Mouse (Mus musculus) adrenal gland, adult (tissue): ENCODE results near the gene Tmem161a.

Source experiments
- DNase-seq, 2 experiments: peaks; one replicate each; pipeline ENCODE4 v3.0.0; 2022 to 2023; ENCODE audit warnings: low spot score in 1 of 2; ENCODE audit not compliant: inconsistent age in 2 of 2

Tmem161a gene

DNA sequence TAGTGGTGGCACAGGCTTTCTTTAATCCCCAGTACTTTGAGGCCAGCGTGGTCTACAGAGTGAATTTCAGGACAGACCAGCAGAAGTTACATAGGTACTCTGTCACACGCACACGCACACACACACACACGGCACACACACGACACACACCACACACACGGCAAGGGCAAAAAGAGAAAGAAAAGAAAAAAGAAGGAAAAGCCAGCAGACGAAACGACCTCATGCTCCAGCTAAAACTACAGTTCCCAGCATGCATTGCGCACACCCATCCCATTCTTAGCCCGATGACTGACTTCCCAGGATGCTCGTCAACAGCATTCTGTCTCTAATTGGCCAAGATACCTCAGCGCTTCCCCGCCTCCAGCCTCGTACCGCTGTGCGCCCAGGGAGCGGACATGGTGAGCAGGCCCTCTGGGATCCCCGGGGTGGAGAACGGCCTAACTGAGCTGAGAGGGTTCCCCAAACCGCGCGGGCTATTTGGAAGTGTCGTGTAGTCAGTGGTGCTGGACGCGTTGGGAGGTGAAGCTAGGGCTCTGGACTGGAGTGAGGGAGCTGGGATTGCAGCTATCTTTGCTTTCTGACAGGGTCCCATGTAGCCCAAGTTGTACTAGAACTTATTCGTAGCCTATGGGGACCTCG is at the start of gene Tmem161a:
Gene Tmem161a (plus strand): TSS at position 314 of the 639 bp plus-strand sequence.
- DNase-seq: peak; percentile 94 to 97

DNA sequence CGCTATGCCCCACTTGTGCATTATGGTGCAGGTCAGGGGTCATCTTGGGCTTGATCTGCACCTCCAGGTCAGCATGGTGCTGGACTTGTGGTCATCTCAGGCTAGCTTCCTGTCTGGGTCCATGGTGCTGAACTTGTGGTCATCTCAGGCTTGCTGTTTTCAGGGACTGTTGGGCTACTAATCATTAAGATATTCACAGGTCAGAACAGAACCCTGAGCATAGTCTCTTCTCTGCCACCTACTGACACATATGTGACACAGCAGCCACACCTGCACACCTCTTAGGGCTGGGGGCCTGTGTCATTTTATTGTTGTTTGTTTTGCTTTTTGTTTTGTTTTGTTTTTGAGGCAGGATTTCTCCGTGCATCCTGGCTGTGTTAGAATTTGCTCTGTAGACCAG is 49.3 kb upstream of the Tmem161a start:
- DNase-seq: peak in 1 of 2 experiments; percentile 51

DNA sequence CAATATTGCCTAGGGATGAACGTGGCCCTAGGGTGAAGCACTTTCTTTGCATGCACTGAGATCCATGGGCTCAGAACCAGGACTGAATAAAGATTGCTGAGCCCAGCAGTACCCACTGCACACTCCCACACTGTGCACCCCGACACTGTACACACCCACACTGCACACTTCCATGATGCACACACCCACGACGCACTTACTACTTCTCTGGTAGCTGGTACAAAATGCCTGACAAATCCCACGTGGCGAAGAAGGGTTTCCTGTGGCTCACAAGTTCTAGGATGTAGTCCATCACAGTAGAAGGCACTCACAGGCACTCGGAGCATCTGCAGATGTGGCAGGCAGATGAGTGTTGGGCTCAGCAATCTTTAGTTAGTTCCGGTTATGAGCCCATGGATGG is 47.2 kb upstream of the Tmem161a start:
- no peak for DNase-seq

DNA sequence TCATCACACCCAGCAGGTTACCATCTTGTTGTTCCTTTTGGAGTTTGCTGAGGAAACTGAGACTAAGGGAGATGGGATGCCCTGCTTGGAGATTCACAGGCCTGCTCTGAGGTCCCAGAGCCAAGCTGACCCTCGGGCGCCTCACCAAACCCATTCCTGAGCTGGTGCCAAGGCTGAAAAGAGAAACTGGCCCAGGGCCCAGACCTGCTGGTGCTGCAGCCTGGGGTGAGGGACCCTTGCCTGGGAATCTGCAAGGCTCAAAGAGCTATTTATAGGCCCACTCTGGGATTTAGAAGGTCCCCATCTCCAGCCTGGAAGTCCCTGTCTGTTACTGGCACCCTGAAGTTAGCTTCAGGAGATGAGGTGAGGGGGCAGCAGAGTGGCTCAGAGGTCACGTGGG is 43.7 kb upstream of the Tmem161a start:
- DNase-seq: peak; percentile 41 to 84

DNA sequence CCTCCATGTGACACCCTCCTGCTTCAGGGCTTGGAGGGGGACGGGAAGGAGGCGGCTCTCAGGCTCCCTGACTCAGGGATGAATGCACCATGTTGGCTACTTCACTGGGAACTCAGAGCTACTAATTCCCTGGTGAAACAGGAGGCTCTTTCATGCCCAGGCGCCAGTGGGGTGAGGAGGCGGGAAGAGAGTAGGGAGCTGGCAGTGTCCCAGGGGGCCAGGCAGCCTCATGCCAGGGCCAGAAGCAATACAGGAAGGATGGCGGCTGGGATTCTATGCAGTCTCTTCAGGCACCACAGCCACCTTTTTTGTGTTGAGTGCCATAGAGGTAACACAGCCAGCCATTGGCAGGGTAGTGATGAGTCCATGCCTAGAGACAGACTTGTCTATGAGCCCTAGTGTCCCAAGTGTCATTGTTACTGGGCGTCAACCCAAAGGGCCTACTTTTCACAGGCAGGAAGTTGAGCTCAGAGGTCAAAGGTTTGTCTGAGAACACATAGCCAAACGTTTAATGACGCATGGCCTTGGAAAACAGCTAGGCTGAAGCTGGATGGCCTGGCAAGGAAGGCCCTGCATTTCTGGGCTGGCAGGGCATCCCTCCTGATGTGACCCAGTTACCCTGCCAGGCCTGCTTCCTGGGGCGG is 42.7 kb upstream of the Tmem161a start:
- DNase-seq: peak; percentile 34 to 71

DNA sequence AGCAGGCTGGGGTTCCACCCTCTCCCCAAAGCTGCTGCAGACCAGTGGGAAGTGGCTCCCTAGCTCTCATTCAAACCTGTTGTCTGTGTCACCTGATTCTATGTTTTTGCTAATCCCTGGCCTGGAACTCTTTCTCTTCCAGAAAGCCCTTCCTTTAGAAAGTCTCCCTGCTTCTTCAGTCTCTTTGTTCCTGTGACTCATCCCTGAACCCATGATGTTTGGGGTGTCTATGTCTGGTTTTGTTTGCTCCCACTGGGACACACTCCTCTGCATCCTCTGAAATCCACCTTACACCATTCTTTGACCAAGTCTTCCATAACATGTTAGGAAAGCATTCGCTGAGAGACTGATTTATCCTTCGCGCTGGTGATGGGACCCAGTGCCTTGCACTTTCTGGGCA is 42.1 kb upstream of the Tmem161a start:
- DNase-seq: no peak

DNA sequence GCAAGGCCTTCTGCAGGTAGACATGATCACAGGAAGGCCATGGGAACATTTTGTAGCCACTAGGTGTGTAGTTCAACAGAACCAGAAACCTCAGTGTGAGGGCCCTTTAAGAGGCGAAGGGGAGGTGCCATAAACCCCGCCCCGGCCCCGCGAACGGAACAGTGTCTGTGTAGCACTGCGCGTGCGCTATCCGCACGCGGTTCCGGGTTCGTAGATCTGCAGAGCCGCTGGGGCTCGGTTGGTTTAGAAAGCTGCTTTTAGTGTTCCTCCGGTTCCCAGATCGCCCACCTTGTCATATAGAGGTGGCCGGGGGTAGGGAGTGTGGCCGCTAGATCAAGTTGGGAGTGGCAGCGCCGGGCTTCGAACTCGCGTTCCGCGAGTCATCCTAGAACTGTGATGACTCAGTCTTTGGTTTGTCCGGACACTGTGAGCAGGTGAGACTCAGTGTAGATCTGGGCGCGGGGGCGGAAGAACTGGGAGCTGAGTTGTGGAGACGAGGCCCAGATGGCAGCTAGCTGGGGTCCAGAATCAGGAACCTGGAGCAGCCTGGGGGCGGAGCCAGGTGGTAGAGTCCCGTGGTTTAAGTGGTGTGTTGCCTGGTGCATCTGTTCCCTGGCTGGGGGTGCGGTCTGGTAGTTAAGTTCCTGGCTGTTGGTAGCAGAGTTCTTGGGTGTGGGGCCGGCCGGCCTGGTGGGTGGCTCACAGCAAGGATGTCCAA is 40.8 kb upstream of the Tmem161a start, which contains the start of gene Nr2c2ap:
Gene Nr2c2ap (plus strand): TSS at position 168 of the 718 bp plus-strand sequence.
- DNase-seq: peak; percentile 86 to 92

DNA sequence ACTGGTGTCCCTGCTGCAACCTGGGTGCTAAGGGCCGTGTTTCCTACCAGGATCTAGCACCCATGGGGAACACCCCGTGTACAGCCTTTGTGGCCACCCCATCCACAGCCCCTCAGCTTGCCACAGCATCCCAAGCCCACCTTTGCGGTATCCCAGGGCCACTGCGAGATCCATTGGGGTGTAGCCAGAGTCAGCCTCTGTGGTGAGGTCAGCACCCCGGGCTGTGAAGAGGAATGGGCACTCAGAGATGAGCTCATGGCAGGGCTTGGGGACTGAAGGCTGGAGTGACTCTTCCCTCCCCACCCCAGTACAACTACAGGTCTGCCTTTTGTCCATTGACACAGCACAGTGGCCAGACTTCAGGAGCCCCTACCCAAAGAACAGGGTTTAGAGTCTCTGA is 38.1 kb upstream of the Tmem161a start:
- no peak for DNase-seq

DNA sequence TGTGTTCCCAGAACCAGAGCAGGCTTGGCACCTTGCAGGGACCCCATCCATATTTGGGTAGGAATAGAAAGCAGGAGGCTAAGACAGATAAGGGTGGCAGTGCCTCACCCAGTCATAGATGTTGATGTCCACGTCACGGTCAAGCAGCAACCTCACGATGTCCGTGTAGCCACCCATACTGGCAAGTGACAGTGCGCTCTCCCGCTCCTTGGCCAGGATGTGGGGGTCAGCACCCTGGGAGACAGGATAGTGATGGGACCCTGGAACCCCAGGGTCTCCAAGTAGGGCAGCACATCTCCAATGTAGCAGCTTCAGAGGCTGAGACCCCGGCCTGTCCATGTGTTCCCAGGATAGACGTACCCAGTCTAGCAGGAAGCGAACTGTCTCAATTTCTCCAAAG is 37.2 kb upstream of the Tmem161a start:
- no peak for DNase-seq

DNA sequence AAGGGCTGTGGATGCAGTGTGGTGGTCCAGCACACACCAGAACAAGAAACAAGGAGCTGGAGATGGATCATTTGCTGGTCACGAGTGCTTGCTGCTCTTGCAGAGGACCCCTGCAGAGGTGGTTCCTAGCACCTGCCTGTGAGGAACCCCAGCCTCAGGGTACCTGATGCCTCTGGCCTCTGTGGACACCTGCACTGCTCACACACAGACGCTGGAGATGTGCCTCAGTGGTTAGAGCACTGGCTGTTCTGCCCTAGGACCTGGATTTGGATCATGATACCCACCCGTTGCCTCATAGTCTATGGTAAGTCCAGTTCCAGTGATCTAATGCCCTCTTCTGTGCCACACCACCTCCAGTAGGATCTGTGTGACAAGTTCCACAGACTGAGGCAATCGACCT is 35.6 kb upstream of the Tmem161a start:
- DNase-seq: no peak

DNA sequence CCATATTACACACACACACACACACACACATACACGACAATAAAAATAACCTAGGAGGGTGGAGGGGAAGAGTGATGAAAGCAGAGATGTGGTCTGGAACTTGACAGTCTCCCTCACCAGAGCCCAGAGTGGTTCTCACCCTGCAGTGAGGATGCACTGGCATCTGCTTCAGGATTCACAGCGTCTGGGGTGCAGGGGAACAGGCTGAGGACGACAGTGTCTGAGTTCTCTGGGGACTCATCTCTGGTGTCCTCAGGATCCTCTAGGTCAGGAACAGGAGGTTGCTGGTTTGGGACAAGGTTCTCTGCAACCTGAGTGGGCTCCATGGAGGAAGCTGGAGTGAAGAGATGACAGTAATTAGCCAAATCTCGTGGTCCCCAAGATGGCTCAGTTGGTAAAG is 34.3 kb upstream of the Tmem161a start:
- no peak for DNase-seq

DNA sequence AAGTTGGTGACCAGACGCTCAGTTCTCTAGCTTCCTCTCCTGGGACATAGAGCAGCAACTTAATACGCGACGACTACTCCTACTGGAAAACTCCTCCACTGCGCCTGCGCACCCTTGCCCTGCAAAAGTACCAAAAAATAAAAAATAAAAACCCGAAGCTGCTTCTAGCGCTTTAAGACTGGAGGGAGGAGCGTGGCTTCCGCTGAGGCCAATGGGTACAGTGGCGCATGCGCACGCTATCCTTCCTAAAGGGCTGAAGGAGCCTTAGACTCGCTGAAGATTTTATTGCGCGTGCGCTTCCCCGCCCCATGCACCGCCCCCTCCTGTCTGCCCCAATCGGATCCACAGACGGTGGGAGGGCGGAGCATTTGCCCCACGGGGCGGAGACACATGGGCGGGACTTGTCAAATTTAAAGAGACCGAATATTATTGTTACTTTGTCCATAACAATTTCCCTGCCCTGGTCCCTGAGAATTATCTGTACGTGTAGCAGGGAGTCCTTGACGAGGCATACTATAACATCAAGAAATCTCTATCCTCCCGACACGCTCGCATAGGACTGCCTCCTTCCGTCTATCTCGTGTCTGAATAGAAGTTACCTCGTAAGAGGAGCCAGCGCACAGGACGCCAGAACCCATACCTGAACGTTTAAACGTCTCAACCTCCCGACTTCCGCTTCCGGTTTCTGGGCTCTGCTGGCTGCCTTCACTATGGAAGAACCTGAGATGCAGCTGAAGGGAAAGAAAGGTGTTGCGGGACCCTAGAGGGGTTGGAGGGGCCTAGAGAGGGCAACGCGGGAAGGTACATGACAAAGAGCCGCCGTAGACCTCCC is 32.9 kb upstream of the Tmem161a start, which contains the start of the genes Rfxank, Borcs8 and Mef2b:
Gene Rfxank (minus strand): TSS at position 129 of the 832 bp plus-strand sequence.
Gene Borcs8 (plus strand): TSS at position 474 of the 832 bp plus-strand sequence.
Gene Mef2b (plus strand): TSS at position 686 of the 832 bp plus-strand sequence.
- peak; percentile 99 to 100 for DNase-seq

DNA sequence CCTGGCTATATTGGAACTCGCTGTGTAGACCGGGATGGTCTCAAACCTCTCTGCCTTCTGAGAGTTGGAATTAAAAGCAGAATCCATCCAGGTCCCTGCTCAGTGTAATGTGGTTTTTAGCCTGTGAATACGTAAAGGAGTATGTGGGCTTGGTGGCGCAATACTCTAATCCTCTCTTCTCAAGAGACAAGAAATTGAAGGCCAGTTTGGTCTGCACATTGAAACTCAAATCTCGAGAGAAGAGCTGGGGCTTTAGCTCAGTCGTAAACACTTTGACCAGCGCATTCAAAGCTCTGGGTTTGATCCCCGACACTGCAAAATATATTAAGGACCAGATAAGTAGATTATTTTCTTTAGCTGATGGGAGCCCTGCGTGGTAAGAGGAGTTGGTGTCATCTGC is 32.2 kb upstream of the Tmem161a start:
- no peak for DNase-seq

DNA sequence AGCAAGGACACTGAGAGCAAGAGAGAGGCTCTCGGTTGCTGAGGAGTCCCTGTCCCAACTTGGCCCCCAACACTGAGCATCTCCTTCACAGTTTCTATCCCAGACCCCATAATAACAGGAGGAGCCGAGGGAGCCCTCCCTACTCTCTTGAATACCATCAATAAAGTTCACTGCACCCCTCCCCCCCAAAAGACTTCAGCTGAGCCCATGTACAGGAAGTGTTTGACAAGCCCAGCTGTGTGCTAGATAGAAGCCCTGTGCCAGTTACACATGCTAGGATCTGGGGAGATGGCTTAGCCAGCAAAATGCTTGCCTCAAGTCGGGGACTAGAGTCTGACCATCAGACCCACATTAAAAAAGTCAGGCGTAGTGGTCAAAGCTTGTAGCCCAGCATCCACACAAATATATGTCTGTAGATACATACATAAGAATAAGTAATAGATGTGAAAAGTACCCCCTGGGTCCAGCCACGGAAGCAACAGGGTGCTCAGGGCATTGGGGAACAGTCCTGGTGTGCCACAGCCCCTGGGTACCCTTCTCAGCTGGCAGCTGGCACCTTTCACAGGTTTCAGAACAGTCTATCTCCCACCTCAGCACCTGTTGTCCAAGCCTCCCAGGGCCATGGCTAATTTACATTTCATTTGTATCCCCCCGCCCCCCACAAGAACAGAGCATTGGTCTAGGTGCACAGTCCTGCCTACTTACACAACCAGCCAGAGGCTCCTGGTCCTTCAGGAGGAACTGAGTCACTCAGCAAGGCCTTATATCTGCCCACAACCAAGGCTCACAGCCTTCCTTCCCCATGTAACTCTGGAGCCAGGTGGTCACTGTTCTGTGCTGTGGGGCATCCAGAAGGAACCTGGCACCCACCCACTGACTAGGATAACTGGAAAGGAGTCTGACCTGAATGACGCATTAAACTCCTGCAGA is 24.2 kb upstream of the Tmem161a start:
- DNase-seq: no peak

DNA sequence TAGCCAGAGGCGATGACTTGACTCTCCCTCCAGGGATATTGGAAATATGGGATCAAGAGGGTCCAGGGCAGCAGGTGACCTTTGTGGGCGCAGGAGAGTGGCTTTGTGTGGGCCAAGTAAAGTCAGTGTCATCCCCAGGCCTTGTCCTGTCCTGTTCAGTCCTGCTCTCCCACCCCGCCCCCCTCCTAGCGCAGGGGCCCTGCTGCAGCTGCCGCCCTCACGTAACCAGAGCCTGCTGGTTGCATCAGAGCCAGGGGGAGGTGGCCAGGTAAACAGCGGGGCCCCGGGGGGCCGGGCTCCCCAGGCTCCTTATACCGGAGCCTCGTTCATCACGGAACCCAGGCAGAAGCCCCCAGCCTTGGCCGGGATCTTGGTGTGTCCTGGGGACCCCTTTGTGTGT is 22.0 kb upstream of the Tmem161a start:
- no peak for DNase-seq

DNA sequence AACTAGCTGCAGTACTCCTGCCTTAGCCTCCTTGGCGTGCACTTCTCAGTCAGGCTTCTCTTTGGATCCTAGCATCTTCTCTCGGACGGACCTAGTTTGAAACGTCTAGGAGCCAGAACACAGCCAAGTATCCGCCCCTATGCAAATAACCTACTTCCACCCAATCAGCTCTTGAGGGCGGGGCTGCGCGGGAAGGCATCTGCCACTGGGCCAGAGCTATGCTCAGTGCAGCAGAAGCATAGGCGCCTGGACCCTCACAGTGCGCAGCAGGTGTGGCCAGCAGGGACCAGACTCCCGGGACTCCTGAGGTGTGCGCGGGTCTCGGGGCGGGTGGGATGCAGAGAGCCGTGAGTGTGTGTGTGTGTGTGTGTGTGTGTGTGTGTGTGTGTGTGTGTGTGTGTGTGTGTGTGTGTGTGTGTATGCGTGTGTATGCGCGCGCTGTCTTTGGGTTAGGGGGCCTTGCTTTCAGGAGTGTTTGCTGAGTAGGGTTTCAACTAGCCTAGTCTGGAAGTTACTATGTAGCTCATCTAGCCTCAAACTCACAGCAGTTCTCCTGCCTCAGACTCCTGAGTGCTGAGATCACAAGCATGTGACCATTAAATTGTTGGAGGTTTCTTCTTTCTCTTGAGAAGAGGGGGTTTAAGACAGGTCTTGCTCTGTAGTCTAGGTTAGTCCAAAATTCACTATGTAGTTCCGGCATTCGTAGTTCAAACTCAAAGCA is 19.5 kb upstream of the Tmem161a start:
- DNase-seq: peak; percentile 68 to 83

DNA sequence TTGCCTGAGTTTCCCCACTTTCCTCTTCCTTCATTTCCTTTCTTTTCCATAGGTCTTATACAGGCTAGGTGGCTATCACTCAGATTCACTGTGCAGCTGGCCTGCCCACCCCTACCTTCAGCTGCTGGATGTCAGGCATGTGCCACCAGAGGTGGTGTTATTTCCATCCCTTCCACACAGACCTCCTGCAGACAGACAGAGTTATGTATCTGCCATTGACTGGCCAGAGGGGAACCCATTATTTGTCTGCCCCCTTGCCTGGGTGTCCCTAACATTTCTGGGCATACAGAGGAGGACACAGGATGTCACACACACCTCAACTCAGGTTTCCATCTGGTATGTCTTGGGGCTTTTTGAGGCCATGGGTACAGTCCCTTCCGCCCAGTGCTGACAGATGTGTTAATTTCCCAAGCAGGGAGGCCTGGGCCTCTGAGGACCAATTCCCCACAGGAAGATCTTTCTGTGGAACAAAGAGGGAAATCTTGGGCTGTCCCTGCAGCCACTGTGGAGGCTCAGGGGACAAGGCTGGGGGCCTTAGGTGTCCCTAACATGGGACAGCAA is 14.8 kb upstream of the Tmem161a start:
- no peak for DNase-seq

DNA sequence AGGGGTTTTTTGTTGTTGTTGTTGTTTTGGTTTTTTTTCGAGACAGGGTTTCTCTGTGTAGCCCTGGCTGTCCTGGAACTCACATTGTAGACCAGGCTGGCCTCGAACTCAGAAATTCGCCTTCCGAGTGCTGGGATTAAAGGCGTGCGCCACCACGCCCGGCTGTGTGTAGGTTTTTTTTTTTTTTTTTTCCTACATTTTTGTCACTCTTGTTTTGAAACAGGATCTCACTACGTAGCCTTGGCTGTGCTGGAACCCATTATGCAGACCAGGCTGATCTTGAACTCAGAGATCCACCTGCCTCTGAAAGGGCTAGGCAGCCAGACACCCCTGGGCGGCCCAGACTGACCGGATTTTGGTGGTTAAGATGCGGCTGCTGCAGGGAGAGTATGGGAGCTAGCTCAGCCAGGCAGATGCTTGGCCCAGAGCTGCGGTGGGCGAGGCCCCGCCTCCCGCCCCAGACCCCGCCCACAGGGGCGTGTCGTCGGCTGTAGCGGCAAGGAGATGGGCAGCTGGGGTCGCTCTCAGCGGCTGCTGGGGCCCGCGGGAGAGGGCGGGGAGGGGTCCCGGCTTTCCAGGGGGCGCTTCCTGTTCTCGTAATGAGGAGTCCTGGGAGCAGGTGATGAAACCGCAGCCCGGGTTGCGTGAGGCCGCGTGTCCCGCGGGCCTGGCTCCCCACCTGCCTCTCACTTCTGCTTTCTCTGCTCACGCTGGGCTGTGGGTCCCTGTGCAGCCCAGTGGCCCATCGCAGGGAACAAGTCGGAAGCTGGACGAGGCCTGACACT is 13.9 kb upstream of the Tmem161a start:
- peak; percentile 72 to 82 for DNase-seq
